20 mouse cellular contexts compared by ENCODE assay signal in genomic region chr1:58045546-58045945, GRCm38 (mm10). TPM values are rescaled to one million over a fixed set of nuclear protein-coding genes. Genes with fewer than 3 reads are reported as not detected.
DNase-seq lines count a peak whose midpoint lies in the region; ATAC-seq and TF ChIP-seq lines count a peak whose summit lies in the region.
"Had no signal": no experiment of that assay in that cellular context is flagged by ENCODE, and none has a peak within 500 bp of the region (broad histone marks: within the 10 kb centered on the region; RNA-seq: fewer than 3 reads in every experiment).

No protein-coding gene starts in this region.

- no peaks in the 10 kb centered on the region for H3K27me3 ChIP-seq in forebrain, postnatal 0 days (ENCODE audit: insufficient read depth, low read length)
- H3K27me3 ChIP-seq in forebrain, embryonic 12.5 days, result no peaks in the 10 kb centered on the region
- H3K27me3 ChIP-seq: CH12.LX; intestine, embryonic 15.5 days; kidney, embryonic 15.5 days; limb, embryonic 15.5 days; stomach, embryonic 15.5 days had no signal

- H3K27ac ChIP-seq in forebrain, postnatal 0 days (ENCODE audit: low read depth, low read length), result no peak overlapping the region
- H3K27ac ChIP-seq in forebrain, embryonic 12.5 days, result no peak overlapping the region
- H3K27ac ChIP-seq: hindbrain, embryonic 10.5 days; intestine, embryonic 15.5 days; kidney, embryonic 15.5 days; limb, embryonic 15.5 days; stomach, embryonic 15.5 days had no signal

- H3K4me1 ChIP-seq in forebrain, postnatal 0 days (ENCODE audit: insufficient read depth), result no peaks in the 10 kb centered on the region
- peaks cover 10% of the 10 kb centered on the region for H3K4me1 ChIP-seq in forebrain, embryonic 12.5 days
- H3K4me1 ChIP-seq: hindbrain, embryonic 10.5 days; intestine, embryonic 15.5 days; kidney, embryonic 15.5 days; limb, embryonic 15.5 days; stomach, embryonic 15.5 days had no signal

- peak; percentile 34; the same call in 1 of the 2 replicates for ATAC-seq in forebrain, postnatal 0 days
- ATAC-seq in forebrain, embryonic 12.5 days (ENCODE audit: low FRiP score), result no peak
- ATAC-seq: intestine, embryonic 15.5 days; liver, postnatal 0 days; midbrain, embryonic 16.5 days had no signal

- no peak overlapping the region for H3K9ac ChIP-seq in forebrain, postnatal 0 days
- no peak overlapping the region for H3K9ac ChIP-seq in forebrain, embryonic 12.5 days
- H3K9ac ChIP-seq: intestine, embryonic 15.5 days; kidney, embryonic 15.5 days; limb, embryonic 15.5 days; liver, postnatal 0 days; stomach, embryonic 15.5 days had no signal

- no peak overlapping the region for H3K4me2 ChIP-seq in forebrain, postnatal 0 days (ENCODE audit: low read depth)
- no peak overlapping the region for H3K4me2 ChIP-seq in forebrain, embryonic 12.5 days
- H3K4me2 ChIP-seq: intestine, embryonic 15.5 days; kidney, embryonic 15.5 days; limb, embryonic 15.5 days; stomach, embryonic 15.5 days had no signal

- 54% methylated on average over 5 of the region's 5 CpGs for WGBS in forebrain, postnatal 0 days
- WGBS in forebrain, embryonic 12.5 days, result 73% methylated on average over 5 of the region's 5 CpGs

- no peaks in the 10 kb centered on the region for H3K36me3 ChIP-seq in forebrain, postnatal 0 days (ENCODE audit: insufficient read depth)
- no peaks in the 10 kb centered on the region for H3K36me3 ChIP-seq in forebrain, embryonic 12.5 days (replicated peaks)
- H3K36me3 ChIP-seq: hindbrain, embryonic 10.5 days; intestine, embryonic 15.5 days; kidney, embryonic 15.5 days; limb, embryonic 15.5 days; stomach, embryonic 15.5 days had no signal

- H3K4me3 ChIP-seq in forebrain, postnatal 0 days (ENCODE audit: low read depth, low read length), result no peak overlapping the region
- H3K4me3 ChIP-seq in forebrain, embryonic 12.5 days (replicated peaks), result no peak overlapping the region
- H3K4me3 ChIP-seq: hindbrain, embryonic 10.5 days; intestine, embryonic 15.5 days; kidney, embryonic 15.5 days; limb, embryonic 15.5 days; megakaryocyte, embryonic 14.5 days; stomach, embryonic 15.5 days had no signal

- DNase-seq in forebrain, postnatal 0 days, result no peak
- DNase-seq in layer of hippocampus, adult 9-11 months, result peak; percentile 50
- no peak for DNase-seq in layer of hippocampus, adult 9-10 months (ENCODE audit: low spot score)
- DNase-seq in cerebellum, adult 18-20 months, result peak; percentile 76 to 87
- DNase-seq in cerebellum, postnatal 36 days, result peak; percentile 76 to 84
- no peak for DNase-seq in kidney, postnatal 36 days
- DNase-seq: adrenal gland, adult 2 months; heart, adult 18-20 months; liver, postnatal 0 days; lung, postnatal 14 days; right cerebral cortex, postnatal 14 days had no signal

- no peaks in the 10 kb centered on the region for H3K9me3 ChIP-seq in forebrain, postnatal 0 days (ENCODE audit: low read length)
- H3K9me3 ChIP-seq in forebrain, embryonic 12.5 days, result no peaks in the 10 kb centered on the region
- H3K9me3 ChIP-seq: hindbrain, embryonic 10.5 days; intestine, embryonic 15.5 days; kidney, embryonic 15.5 days; limb, embryonic 15.5 days; megakaryocyte, embryonic 14.5 days; stomach, embryonic 15.5 days had no signal

- TF ChIP-seq CTCF in forebrain, postnatal 0 days (IDR thresholded peaks at IDR 0.05; ENCODE audit: low read depth), result no peak

RNA-seq across cellular contexts. Expression of gene Aox1, which starts 15.8 kb away (rescaled TPM):
- total RNA-seq in forebrain, postnatal 0 days (2014; rRNA removed), result 0.69 and 0.90 TPM in 2 replicates
- polyA plus RNA-seq in forebrain, postnatal 0 days (2015; fragmentation: Nextera tagmentation; extraction: Ambion mirVana), result 0.25 and 0.38 TPM in 2 replicates
- polyA plus RNA-seq in forebrain, embryonic 12.5 days (2016; fragmentation: Nextera tagmentation; extraction: Ambion mirVana), result 0.10 and 0.12 TPM in 2 replicates

RNA-seq across cellular contexts. Expression of gene Kctd18, which starts 26.8 kb away (rescaled TPM):
- total RNA-seq in forebrain, postnatal 0 days (2014; rRNA removed), result 41.2 and 57.6 TPM in 2 replicates
- polyA plus RNA-seq in forebrain, postnatal 0 days (2015; fragmentation: Nextera tagmentation; extraction: Ambion mirVana), result 21.8 and 27.5 TPM in 2 replicates
- 25.7 and 27.6 TPM in 2 replicates for polyA plus RNA-seq in forebrain, embryonic 12.5 days (2016; fragmentation: Nextera tagmentation; extraction: Ambion mirVana)

RNA-seq across cellular contexts. Expression of gene Sgo2a, which starts 49.8 kb away (rescaled TPM):
- 2.6 and 4.0 TPM in 2 replicates for total RNA-seq in forebrain, postnatal 0 days (2014; rRNA removed)
- polyA plus RNA-seq in forebrain, postnatal 0 days (2015; fragmentation: Nextera tagmentation; extraction: Ambion mirVana), result 1.8 and 2.0 TPM in 2 replicates
- 26.8 and 29.3 TPM in 2 replicates for polyA plus RNA-seq in forebrain, embryonic 12.5 days (2016; fragmentation: Nextera tagmentation; extraction: Ambion mirVana)

Comparison
In these comparisons a context has a peak if more than half of its experiments do, and no peak if none do; other contexts are left out.
1. DNase-seq: peak in layer of hippocampus, adult 9-11 months (single experiment), cerebellum, adult 18-20 months (2 of 2) and cerebellum, postnatal 36 days (2 of 2); none in forebrain, postnatal 0 days (single experiment), layer of hippocampus, adult 9-10 months (single experiment) and kidney, postnatal 36 days (0 of 2).